Mouse (Mus musculus) ovary, adult 2 months (tissue): ENCODE data around the gene Zkscan17. TPM values are rescaled to one million over a fixed set of nuclear protein-coding genes. Genes with fewer than 3 reads are reported as not detected.

ENCODE experiments used
- polyA plus RNA-seq: library from polyadenylated mRNA; depleted of rRNA; stranded (reverse); fragments of >200 nt; gene quantifications from 2 replicates; pipeline ENCODE4 v1.2.3, GENCODE M21; 2012; rRNA removed

Zkscan17 gene
- polyA plus RNA-seq = 19.8 and 21.0 TPM in 2 replicates

DNA sequence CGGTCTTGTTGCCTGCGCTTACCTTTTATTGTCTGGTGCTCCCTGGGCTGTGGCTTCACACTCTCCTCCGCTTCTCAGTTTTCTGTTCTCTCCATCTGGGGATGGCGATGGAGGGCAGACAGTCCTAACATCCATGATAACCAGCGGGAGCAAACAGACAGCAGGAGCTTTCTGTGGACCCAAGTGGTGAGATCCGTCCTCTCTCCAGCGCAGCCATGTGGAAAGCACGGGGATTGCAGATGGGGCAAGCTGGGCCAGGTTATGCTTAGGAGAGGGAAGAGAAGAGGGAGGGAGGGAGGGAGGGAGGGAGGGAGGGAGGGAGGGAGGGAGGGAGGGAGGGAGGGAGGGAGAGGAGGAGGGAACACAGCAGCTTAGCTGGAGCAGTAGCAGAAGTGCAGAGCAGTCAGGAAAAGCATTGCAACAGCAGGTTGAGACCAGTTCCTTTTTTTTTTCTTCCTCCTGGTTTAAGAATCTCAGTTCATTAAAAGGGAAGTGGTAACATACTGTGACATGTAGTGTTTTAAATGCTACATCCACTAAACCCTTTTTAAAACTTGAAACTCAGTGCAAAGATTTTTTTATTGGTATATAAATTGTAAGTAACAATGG, at the start of gene Zkscan17:
TSS of gene Zkscan17 (minus strand) at position 280 of the 609 bp plus-strand sequence.

GRCm38 (mm10) chr11:59576135-59576534, 49.6 kb upstream of the Zkscan17 start, which contains the start of gene Olfr222:
Gene Olfr222, minus strand, starts transcription at chr11:59576235.

GRCm38 (mm10) chr11:59541324-59541723, 14.8 kb upstream of the Zkscan17 start, which contains the start of gene Nlrp3:
Gene Nlrp3, plus strand, starts transcription at chr11:59541568.

DNA sequence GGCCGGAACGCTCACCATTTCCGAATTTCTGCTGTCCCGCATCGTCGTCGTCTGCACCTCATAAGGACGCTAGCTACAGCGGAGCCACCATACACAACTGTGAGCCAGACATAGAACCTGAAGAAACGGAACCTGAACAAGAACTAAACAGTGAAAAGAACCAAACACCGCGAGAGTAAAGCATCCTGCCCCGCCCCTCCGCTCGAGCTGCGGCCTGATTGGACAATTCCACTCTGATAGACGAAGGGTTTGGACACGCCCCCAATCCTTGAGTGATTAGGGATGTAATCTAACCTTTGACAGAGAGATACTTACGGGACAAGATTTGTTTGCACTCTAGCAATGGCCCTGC, 54.2 kb downstream of the Zkscan17 start, which contains the start of gene Zfp867:
TSS of gene Zfp867 (minus strand) at position 149 of the 352 bp plus-strand sequence.

DNA sequence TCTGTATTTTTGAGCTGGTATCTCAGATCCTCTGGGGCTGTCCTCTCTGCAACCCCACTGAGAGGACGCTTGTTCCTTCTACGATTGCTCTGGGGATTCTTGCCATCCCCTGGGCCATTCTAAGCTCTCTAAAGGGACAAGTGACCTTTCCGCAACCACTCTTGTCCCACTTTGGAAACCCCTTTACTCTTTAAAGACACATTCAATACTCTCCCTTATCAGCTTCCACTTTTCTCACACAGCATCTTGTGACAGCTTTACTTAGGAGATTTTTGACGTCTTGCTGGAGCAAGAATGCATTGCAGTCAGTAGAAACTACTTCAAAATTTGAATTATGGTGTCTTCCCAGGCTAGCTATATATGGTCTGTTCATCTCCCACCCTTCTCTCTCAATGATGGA, 75.5 kb downstream of the Zkscan17 start, which contains the start of gene Snap47:
TSS of gene Snap47 (minus strand) at position 101 of the 400 bp plus-strand sequence.

DNA sequence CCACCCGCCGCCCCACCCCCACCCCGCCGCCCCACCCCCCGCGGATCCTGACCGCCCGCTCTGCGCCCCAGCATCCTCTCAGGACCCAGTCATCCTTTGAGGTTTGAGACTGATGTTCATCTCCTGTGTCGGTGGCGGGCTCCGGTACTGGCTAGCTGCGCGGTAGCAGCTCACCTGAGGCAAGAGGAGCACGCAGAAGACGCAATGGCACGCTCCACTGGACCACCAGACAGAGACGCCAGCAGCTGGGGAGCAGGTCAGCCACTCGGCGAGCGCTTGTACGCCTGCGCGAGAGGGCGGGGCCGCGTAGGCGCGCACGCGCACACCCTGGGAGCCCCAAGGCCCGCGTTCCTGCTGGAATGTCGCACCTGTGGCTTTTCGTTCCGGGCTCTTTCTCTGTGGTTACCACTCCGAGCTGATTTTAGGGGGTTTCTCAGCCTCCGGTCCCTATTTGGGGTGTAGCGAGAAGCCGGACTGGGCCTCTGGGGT, 76.8 kb downstream of the Zkscan17 start, which contains the start of gene Jmjd4:
TSS of gene Jmjd4 (plus strand) at position 305 of the 489 bp plus-strand sequence.

Other genes with a start within 250 kb of the Zkscan17 start
- not detected in 2 replicates for gene Wnt3a, start 236.0 kb downstream of the Zkscan17 start, polyA plus RNA-seq
- 10.2 and 12.6 TPM in 2 replicates for gene Wnt9a, start 219.8 kb downstream of the Zkscan17 start, polyA plus RNA-seq
- gene Prss38, start 151.1 kb downstream of the Zkscan17 start, polyA plus RNA-seq = not detected in 2 replicates
- gene Jmjd4, start 76.7 kb downstream of the Zkscan17 start, polyA plus RNA-seq = 6.4 and 7.4 TPM in 2 replicates
- 59.5 and 71.7 TPM in 2 replicates for gene Snap47, start 75.6 kb downstream of the Zkscan17 start, polyA plus RNA-seq
- gene Zfp867, start 54.3 kb downstream of the Zkscan17 start, polyA plus RNA-seq = 0.25 and 0.30 TPM in 2 replicates
- 0.70 and 0.78 TPM in 2 replicates for gene Nlrp3, start 14.8 kb upstream of the Zkscan17 start, polyA plus RNA-seq
- gene Olfr222, start 49.5 kb upstream of the Zkscan17 start, polyA plus RNA-seq = not detected in 2 replicates
- not detected in 2 replicates for gene Olfr223, start 66.5 kb upstream of the Zkscan17 start, polyA plus RNA-seq
- 144 TPM in 2 replicates for gene Mprip, start 134.6 kb upstream of the Zkscan17 start, polyA plus RNA-seq